Mouse (Mus musculus) intestine, embryonic 15.5 days (tissue): ENCODE data around the gene Trim28. TPM values are rescaled to one million over a fixed set of nuclear protein-coding genes. Genes with fewer than 3 reads are reported as not detected.

Experiments
- ATAC-seq: fragments of 200-750 bp; cut with Nextera tagmentation; 2 replicates; pipeline ENCODE4 v1.8.0; 2017; ENCODE audit warnings: moderate TSS enrichment, moderate library complexity
- H3K27ac ChIP-seq: fragments of 300-500 bp; sonication (generic); 2 replicates; pipeline ENCODE4 v1.5.1; 2015; ENCODE audit warnings: mild to moderate bottlenecking, inconsistent platforms
- H3K27me3 ChIP-seq: fragments of 300-500 bp; sonication (generic); replicated peaks from 2 replicates; pipeline ENCODE4 v1.6.1; 2015; ENCODE audit warnings: inconsistent platforms
- H3K36me3 ChIP-seq: fragments of 300-500 bp; sonication (generic); 2 replicates; pipeline ENCODE4 v1.6.1; 2015; ENCODE audit warnings: inconsistent platforms
- H3K4me1 ChIP-seq: fragments of 300-500 bp; sonication (generic); replicated peaks from 2 replicates; pipeline ENCODE4 v1.6.1; 2015; ENCODE audit warnings: inconsistent platforms
- H3K4me2 ChIP-seq: fragments of 300-500 bp; sonication (generic); replicated peaks from 2 replicates; pipeline ENCODE4 v1.6.1; 2015; ENCODE audit warnings: mild to moderate bottlenecking, inconsistent platforms
- H3K4me3 ChIP-seq: fragments of 300-500 bp; sonication (generic); replicated peaks from 2 replicates; pipeline ENCODE4 v1.5.1; 2015; ENCODE audit warnings: inconsistent platforms
- H3K9ac ChIP-seq: fragments of 300-500 bp; sonication (generic); 2 replicates; pipeline ENCODE4 v1.6.1; 2015; ENCODE audit warnings: inconsistent platforms
- H3K9me3 ChIP-seq: fragments of 300-500 bp; sonication (generic); 2 replicates; pipeline ENCODE4 v1.6.1; 2016; ENCODE audit warnings: inconsistent platforms
- WGBS: fragments of 180-500 bp; shearing (Covaris S2); methylation state at CpG from one replicate; pipeline ENCODE4 v1.1.7; 2015; 5-methylcytosine and 5-hydroxymethylcytosine counted together
- polyA plus RNA-seq: library from polyadenylated mRNA; unstranded; fragments of >200 nt; fragmentation: Nextera tagmentation; extraction: Ambion mirVana; gene quantifications from 2 replicates; pipeline ENCODE4 v1.2.1, GENCODE M21; 2015

Trim28 gene
- polyA plus RNA-seq, 1 experiment from 2014 or later: 218 TPM

DNA sequence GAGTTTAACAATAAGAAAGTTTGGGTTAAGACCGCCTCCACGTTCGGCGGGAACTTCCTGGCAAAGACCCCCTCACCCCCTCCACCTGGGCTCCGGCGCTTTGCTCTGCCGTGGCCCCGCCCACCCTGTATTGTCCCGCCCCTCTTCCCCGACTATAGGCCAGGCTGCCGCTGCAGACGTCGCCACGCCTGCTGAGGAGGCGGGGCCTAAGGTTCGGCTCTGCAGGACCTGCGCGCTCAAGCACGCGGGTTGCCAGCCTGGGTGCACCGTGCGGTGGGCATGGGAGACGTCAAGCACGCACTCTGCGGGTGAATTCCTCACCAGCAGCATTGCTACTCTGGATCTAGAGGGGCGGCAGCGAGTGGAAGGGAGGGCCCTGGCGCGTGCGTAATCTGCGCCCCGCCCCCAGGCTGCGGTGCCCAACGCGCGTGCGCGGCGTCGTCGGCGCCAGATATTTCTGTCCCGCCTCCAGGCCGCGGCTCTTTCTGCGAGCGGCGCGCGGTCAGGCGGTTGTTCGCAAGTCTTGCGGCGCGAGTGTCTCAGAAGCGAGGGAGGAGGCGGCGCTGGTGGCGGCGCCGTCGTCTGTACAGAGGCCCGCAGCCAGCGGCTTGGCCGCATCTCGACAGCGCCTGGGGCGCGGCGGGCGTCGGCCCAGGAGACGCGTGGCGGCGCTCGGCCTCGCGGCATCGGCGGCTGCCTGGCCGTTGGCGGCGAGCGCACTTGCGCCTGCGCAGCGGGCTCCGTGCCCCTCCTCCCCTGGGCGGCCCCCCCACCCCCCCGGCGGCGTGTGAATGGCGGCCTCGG is 25.2 kb downstream of the Trim28 start:
- Histone ChIP-seq H3K4me1 (peaks cover 23% of the 10 kb centered on the region), H3K9me3 (no peaks in the 10 kb centered on the region), H3K4me2 (peak overlapping the region; percentile 91), H3K9ac (peak overlapping the region; percentile 98), H3K36me3 (peaks cover 28% of the 10 kb centered on the region), H3K27ac (peak overlapping the region; percentile 100), H3K4me3 (peak overlapping the region; percentile 94), H3K27me3 (no peaks in the 10 kb centered on the region)
- under 1% methylated on average over 84 of the region's 95 CpGs for WGBS
- ATAC-seq: peak; percentile 85

DNA sequence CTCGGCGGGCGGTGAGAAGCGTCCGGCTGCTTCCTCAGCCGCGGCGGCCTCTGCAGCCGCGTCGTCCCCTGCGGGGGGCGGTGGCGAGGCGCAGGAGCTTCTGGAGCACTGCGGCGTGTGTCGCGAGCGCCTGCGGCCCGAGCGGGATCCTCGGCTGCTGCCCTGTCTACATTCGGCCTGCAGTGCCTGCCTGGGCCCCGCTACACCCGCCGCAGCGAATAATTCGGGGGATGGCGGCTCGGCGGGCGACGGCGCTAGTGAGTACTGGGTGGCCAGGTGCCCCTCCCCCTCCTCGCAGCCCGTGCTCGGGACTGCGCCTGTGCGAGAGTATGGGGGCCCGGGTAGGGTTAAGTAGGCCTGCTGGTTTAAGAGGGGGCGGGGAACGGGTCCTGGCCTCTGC is 25.9 kb downstream of the Trim28 start:
- Histone ChIP-seq H3K27ac (peak overlapping the region; percentile 100), H3K4me3 (peak overlapping the region; percentile 94), H3K9ac (peak overlapping the region; percentile 98), H3K4me1 (peaks cover 23% of the 10 kb centered on the region), H3K36me3 (peaks cover 35% of the 10 kb centered on the region), H3K4me2 (peak overlapping the region; percentile 91), H3K9me3 (no peaks in the 10 kb centered on the region), H3K27me3 (no peaks in the 10 kb centered on the region)
- ATAC-seq: peak; percentile 67
- WGBS: under 1% methylated on average over 43 of the region's 44 CpGs

DNA sequence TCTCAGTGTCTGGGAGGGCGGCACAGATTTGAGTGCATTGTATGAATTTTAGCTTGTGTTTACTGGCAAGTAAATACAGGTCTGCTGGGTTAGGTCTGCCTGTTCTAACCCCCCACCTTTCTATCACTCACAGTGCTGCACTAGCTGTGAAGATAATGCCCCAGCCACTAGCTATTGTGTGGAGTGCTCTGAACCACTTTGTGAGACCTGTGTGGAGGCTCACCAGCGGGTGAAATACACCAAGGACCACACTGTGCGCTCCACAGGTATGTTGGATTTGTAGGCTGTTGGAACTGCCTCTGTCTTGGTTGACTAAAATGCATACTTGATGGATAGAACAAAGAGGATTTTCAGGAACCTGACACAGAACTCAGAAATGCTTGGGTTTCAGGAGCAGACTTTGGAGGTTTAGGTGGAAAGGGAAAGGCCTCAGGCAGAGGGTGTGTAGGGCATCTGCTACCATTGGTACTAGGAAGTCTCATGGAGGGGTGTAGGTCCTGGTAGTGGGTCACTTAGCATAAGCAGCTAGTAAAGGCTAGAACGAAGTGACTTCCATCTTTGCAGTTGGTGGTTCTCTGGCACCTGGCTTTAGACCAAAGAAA is 26.7 kb downstream of the Trim28 start:
- peak overlapping the region; percentile 98 for H3K9ac ChIP-seq
- 29% methylated on average over 4 of the region's 4 CpGs for WGBS
- no peaks in the 10 kb centered on the region for H3K27me3 ChIP-seq
- ATAC-seq: no peak
- peak overlapping the region; percentile 94 for H3K4me3 ChIP-seq
- peaks cover 43% of the 10 kb centered on the region for H3K36me3 ChIP-seq
- H3K9me3 ChIP-seq: no peaks in the 10 kb centered on the region
- 0 out of 2 replicates have a peak overlapping the region, but pooled peaks have one; percentile 100 for H3K27ac ChIP-seq
- H3K4me1 ChIP-seq: peaks cover 23% of the 10 kb centered on the region
- H3K4me2 ChIP-seq: peak overlapping the region; percentile 91

DNA sequence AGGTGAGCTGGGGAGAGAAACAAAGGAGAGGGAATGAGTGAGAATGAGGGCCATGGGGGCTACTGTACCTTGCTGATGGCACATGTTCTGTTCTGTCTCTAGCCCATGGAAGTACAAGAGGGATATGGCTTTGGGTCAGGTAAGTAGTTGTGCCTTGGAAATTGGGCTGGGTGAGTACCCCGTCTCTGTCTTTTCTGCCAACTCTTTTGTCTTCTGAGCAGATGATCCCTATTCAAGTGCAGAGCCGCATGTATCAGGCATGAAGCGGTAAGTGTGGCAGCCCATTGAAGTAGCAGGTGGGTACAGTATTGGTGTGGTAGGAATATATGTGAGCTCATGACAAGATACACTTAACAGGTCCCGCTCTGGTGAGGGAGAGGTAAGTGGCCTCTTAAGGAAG is 30.1 kb downstream of the Trim28 start:
- WGBS: 92% methylated on average over 4 of the region's 4 CpGs
- H3K27ac ChIP-seq: no peak overlapping the region

DNA sequence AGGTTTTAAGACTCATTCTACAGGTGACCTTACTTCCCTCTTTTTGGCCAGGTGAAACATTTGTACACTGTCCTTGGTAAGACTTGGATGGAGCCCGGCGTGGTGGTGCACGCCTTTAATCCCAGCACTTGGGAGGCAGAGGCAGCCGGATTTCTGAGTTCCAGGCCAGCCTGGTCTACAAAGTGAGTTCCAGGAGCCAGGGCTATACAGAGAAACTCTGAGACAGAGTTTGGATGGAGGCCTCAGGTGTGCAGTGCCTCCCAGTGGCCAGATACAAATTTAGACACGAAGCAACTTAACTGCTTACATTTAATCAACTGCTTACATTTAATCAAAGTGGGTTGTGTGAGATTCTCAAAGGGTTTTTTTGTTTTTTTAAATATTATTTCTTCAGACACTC is 32.2 kb downstream of the Trim28 start:
- Histone ChIP-seq H3K9me3 (no peaks in the 10 kb centered on the region), H3K9ac (no peak overlapping the region), H3K4me3 (no peak overlapping the region), H3K36me3 (peaks cover 68% of the 10 kb centered on the region), H3K27me3 (no peaks in the 10 kb centered on the region), H3K4me1 (peaks cover 26% of the 10 kb centered on the region), H3K27ac (no peak overlapping the region), H3K4me2 (no peak overlapping the region)
- 73% methylated on average over 5 of the region's 5 CpGs for WGBS
- ATAC-seq: no peak

More for the DNA sequence above, 30.1 kb downstream of the Trim28 start:
- no peaks in the 10 kb centered on the region for H3K9me3 ChIP-seq
- no peaks in the 10 kb centered on the region for H3K27me3 ChIP-seq
- no peak overlapping the region for H3K4me3 ChIP-seq
- peaks cover 58% of the 10 kb centered on the region for H3K36me3 ChIP-seq
- H3K4me1 ChIP-seq: peaks cover 23% of the 10 kb centered on the region
- ATAC-seq: no peak
- no peak overlapping the region for H3K4me2 ChIP-seq
- H3K9ac ChIP-seq: no peak overlapping the region

DNA sequence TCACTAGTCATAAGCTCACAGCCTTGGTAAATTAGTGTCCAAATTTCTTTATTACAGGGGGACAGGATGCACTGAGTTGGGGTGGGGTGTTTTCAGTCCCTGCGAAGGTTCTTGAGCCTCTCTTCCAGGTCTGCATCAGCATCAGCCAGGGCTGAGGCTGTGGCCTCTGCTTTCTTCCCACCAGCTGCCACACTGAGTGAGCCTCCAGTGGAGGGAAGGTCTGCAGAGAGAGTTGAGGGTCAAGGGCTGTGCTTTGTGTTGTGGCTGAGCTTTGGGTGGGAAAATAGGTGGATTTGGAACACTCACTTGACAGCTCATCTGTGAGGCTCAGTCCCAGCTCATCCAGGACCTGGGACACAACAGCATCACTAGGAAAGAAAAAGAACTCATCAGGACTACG is 33.1 kb downstream of the Trim28 start:
- WGBS: 69% methylated on average over 2 of the region's 2 CpGs

DNA sequence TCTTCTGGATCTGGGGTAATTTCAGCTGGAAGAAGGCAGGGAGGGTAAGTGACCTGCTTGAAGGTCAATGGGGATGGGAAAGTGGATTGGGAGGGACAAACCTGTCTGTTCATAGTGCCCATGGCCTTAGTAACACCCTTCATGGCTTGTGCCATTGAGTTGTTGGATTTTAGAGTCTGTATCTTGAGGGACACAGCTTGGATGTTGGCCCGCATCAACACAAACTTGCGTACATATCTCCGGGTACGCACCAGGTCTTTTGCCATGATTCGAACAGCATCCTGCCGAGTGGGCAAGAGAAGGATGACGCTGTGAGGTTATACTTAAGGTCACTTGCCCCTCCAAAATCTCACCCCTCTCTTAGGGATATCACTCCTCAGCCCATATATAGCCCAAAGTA is 33.6 kb downstream of the Trim28 start:
- no peak for ATAC-seq
- Histone ChIP-seq H3K9me3 (no peaks in the 10 kb centered on the region), H3K4me3 (no peak overlapping the region), H3K36me3 (peaks cover 59% of the 10 kb centered on the region), H3K27me3 (no peaks in the 10 kb centered on the region), H3K27ac (0 out of 2 replicates have a peak overlapping the region, but pooled peaks have one; percentile 22), H3K4me1 (peaks cover 27% of the 10 kb centered on the region), H3K9ac (peak overlapping the region; percentile 81; the same call in 1 of the 2 replicates), H3K4me2 (no peak overlapping the region)
- 87% methylated on average over 7 of the region's 7 CpGs for WGBS

More for the DNA sequence above, 33.1 kb downstream of the Trim28 start:
- no peaks in the 10 kb centered on the region for H3K27me3 ChIP-seq
- no peaks in the 10 kb centered on the region for H3K9me3 ChIP-seq
- no peak overlapping the region for H3K4me2 ChIP-seq
- H3K4me1 ChIP-seq: peaks cover 29% of the 10 kb centered on the region
- no peak overlapping the region for H3K9ac ChIP-seq
- no peak for ATAC-seq
- no peak overlapping the region for H3K27ac ChIP-seq
- peaks cover 65% of the 10 kb centered on the region for H3K36me3 ChIP-seq
- H3K4me3 ChIP-seq: no peak overlapping the region

DNA sequence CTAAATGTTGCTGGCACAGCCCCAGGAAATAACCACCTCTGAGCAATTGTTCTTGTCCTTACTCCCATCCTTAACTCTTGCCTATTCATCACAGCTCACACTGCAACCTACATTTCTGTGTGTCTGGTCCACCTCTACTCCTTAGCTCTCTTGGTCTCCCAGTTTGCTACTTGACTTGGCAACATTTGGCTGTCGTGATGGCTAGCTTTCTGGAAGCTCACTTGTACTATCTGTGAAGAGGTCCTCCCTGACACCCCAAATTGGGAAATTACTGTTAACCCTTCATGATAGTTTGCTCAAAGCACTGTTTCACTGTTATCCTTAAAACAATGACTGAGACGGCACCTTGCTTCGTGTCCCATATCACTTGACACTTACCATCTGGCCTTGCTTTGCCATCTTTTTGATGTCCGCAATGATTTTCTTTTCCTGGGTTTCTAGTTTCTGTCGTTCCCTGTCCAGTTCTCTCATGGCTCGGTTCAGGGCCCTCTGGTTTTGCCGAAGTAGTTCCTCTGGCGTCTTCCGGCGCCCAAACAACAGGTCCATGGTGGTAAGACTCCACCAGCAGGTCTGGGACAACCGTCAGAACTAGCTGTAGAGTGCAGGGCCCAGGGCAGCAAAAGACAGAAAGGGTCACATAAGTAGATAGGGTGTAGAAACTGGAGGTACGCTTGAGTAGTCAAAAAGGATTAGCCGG is 34.7 kb downstream of the Trim28 start:
- 43% methylated on average over 13 of the region's 13 CpGs for WGBS
- peak overlapping the region; percentile 93 for H3K27ac ChIP-seq
- no peak for ATAC-seq

DNA sequence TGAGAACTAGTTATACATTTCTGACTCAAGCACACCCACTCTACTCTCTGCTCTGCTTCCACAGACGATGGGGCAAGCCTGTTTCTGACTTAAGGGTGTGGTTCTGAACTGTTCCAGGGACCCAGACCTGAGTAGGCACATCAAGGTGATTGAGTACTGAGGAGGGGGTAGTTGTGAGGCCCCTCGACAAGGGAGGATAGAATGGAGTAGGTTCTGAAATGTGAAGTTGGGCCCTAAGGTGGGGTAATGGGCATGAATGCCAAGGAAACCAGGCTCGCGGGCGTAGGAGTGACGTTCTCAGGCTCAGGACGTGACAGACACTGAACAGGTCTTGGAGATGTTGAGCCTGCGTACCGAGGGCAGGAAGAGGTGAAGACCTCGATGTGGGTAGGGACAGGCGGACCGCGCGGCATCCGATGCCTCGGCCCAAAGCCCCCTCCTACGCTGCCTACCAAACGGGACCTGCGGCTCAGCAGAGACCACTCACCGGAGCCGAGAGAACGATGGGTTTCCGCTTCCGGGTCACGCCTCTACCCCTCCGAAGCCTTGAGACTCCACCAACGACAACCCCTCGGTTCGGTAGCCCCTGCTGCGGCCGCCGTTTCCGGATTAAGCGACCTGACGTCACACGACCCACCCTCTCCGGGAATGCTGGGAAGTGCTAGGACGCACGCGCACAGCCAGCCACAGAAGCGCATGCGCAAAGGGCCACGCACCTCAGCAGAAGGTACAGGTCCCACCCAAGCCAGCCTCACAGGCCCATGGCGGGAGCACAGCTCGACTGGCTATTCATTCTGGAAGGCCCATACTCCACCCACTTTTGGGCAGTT is 35.4 kb downstream of the Trim28 start, which contains the start of gene Chmp2a:
Gene Chmp2a (minus strand): TSS at position 660 of the 830 bp plus-strand sequence.
- Histone ChIP-seq H3K4me1 (peaks cover 31% of the 10 kb centered on the region), H3K9ac (peak within 1 kb of the TSS; percentile 81), H3K27me3 (no peaks in the 10 kb centered on the region), H3K36me3 (peaks cover 41% of the 10 kb centered on the region), H3K4me3 (peak within 1 kb of the TSS; percentile 64), H3K9me3 (no peaks in the 10 kb centered on the region), H3K4me2 (peak within 1 kb of the TSS; percentile 84), H3K27ac (peak within 1 kb of the TSS; percentile 93)
- WGBS: under 1% methylated on average over 45 of the region's 45 CpGs
- peak; percentile 80 for ATAC-seq

More for the DNA sequence above, 34.7 kb downstream of the Trim28 start:
- Histone ChIP-seq H3K4me3 (peak overlapping the region; percentile 64), H3K27me3 (no peaks in the 10 kb centered on the region), H3K36me3 (peaks cover 48% of the 10 kb centered on the region), H3K4me1 (peaks cover 27% of the 10 kb centered on the region), H3K9ac (peak overlapping the region; percentile 81), H3K4me2 (peak overlapping the region; percentile 84), H3K9me3 (no peaks in the 10 kb centered on the region)

DNA sequence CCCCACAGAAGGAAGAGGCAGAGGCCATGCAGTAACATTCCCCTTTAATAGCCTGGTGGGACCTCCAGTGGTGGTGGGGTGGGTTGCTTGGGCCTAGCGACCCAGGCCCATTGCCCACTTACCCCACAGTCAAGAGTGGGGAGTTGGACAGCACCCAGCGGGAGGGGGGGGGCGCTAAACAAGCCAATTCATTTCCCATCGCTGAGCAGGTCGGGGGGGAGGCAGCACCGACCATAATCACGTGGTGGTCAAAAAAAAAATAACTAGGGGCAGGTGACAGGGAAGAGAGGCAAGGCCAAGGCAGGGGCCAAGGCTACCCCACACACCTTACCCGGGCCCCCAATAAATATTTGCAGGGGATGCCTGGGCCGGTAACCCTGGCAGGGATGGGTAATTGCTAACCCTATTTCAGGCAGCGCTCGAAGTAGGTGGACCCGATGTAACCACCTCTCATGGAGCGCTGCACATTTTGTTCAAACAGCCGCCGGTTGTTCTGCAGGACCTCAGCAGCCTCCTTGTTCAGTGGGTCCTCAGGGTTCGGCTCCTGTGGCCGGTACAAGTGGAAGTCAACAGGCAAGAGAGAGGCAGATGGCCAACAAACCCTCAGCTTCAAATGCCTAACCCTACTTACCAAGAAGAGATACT is 36.4 kb downstream of the Trim28 start:
- Histone ChIP-seq H3K4me1 (peaks cover 31% of the 10 kb centered on the region), H3K27me3 (no peaks in the 10 kb centered on the region), H3K9me3 (no peaks in the 10 kb centered on the region), H3K4me2 (peak overlapping the region; percentile 84), H3K9ac (peak overlapping the region; percentile 8), H3K27ac (peak overlapping the region; percentile 93), H3K4me3 (peak overlapping the region; percentile 64; the same call in 1 of the 2 replicates), H3K36me3 (peaks cover 31% of the 10 kb centered on the region)
- WGBS: 82% methylated on average over 17 of the region's 17 CpGs
- no peak for ATAC-seq

DNA sequence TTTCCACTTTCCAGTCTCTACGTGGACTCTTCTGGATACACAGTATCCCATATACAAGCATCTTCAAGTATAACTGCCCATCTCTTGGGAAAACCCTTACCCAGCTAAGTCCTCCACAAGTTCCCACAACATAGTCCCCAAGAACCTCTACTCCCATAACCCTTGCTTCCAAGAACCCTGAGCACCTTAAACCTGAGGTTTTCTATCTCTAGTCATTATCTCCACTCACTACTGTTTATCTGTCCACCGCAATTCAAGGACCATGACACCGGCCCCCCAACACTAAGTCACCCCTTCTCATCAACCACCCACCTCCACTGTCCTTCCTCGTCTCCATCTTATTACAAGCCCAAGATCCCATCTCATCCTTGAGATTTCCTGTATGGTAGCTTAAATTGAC is 37.9 kb downstream of the Trim28 start:
- Histone ChIP-seq H3K27ac (no peak overlapping the region), H3K4me3 (peak overlapping the region; percentile 87), H3K36me3 (peaks cover 22% of the 10 kb centered on the region; the same call in 1 of the 2 replicates), H3K4me1 (peaks cover 31% of the 10 kb centered on the region), H3K9me3 (no peaks in the 10 kb centered on the region), H3K4me2 (peak overlapping the region; percentile 75), H3K9ac (peak overlapping the region; percentile 99), H3K27me3 (0 out of 2 replicates have a peak, but pooled peaks cover 3% of the 10 kb centered on the region)
- no peak for ATAC-seq
- WGBS: 34% methylated on average over 4 of the region's 4 CpGs
